Mouse (Mus musculus) ES-CJ7 (cell line): Measurements from ENCODE around the gene Jagn1.

Experiments
- DNase-seq: peaks from one replicate; pipeline ENCODE4 v3.0.0; 2011; ENCODE audit warnings: low read depth, low spot score

Gene Jagn1

GRCm38 (mm10) chr6:113472061-113472460 lies 29.7 kb downstream of the Jagn1 start:
- peak; percentile 60 for DNase-seq

GRCm38 (mm10) chr6:113473246-113473645 lies 30.9 kb downstream of the Jagn1 start:
- DNase-seq: no peak

GRCm38 (mm10) chr6:113473715-113474114 lies 31.3 kb downstream of the Jagn1 start:
- DNase-seq: no peak

GRCm38 (mm10) chr6:113477353-113477752 lies 35.0 kb downstream of the Jagn1 start:
- no peak for DNase-seq

GRCm38 (mm10) chr6:113478906-113479305 lies 36.5 kb downstream of the Jagn1 start:
- no peak for DNase-seq

- no peak for DNase-seq
These were observed 38.4 kb downstream of the Jagn1 start for GRCm38 (mm10) chr6:113480555-113481373.

GRCm38 (mm10) chr6:113482477-113483099 lies 40.2 kb downstream of the Jagn1 start:
- DNase-seq: peak; percentile 50

- DNase-seq: peak; percentile 100
These were observed 40.8 kb downstream of the Jagn1 start, which contains the start of gene Creld1 for GRCm38 (mm10) chr6:113483100-113483615. Gene Creld1 (plus strand): TSS chr6:113483297.

- DNase-seq: peak; percentile 64
These were observed 41.4 kb downstream of the Jagn1 start for GRCm38 (mm10) chr6:113483729-113484128.

GRCm38 (mm10) chr6:113487125-113487576 lies 44.8 kb downstream of the Jagn1 start:
- DNase-seq: peak; percentile 73

GRCm38 (mm10) chr6:113489410-113489809 lies 47.0 kb downstream of the Jagn1 start:
- no peak for DNase-seq

GRCm38 (mm10) chr6:113492101-113492864 lies 49.9 kb downstream of the Jagn1 start:
- peak; percentile 61 for DNase-seq

- DNase-seq: peak; percentile 91
These were observed 52.0 kb downstream of the Jagn1 start for GRCm38 (mm10) chr6:113494258-113494788.

GRCm38 (mm10) chr6:113495071-113495675 lies 52.8 kb downstream of the Jagn1 start:
- no peak for DNase-seq
